Mouse (Mus musculus): ENCODE measurements around the gene Fam155a. TPM values are rescaled to one million over a fixed set of nuclear protein-coding genes. Genes with fewer than 3 reads are reported as not detected.

Fam155a gene
- polyA plus RNA-seq, 1 experiment from 2014 or later: 6.6 TPM

GRCm38 (mm10) chr8:9423184-9423583 lies 347.8 kb downstream of the Fam155a start:
- no peaks in the 10 kb centered on the region for H3K4me1 ChIP-seq (ENCODE audit: control insufficient read depth, insufficient read depth, low read length)
- no peaks in the 10 kb centered on the region for H3K36me3 ChIP-seq (ENCODE audit: control insufficient read depth, insufficient read depth, low read length)
- H3K27ac ChIP-seq (ENCODE audit: low read depth, low read length): no peak overlapping the region
- H3K4me2 ChIP-seq (ENCODE audit: low read depth): no peak overlapping the region
- DNase-seq (ENCODE audit: low spot score): no peak
- ATAC-seq (ENCODE audit: insufficient read depth, low FRiP score, low TSS enrichment): no peak
- H3K9me3 ChIP-seq (ENCODE audit: control insufficient read depth, low read length): no peaks in the 10 kb centered on the region
- H3K4me3 ChIP-seq (ENCODE audit: low read depth, low read length): no peak overlapping the region
- WGBS: 96% methylated on average over 2 of the region's 2 CpGs
- no peaks in the 10 kb centered on the region for H3K27me3 ChIP-seq (ENCODE audit: control insufficient read depth, insufficient read depth, low read length)
- no peak overlapping the region for H3K9ac ChIP-seq (ENCODE audit: low read length)

GRCm38 (mm10) chr8:9418856-9419800 lies 351.8 kb downstream of the Fam155a start:
- ATAC-seq (ENCODE audit: insufficient read depth, low FRiP score, low TSS enrichment) (no peak), DNase-seq (ENCODE audit: low spot score) (no peak)
- no peaks in the 10 kb centered on the region for H3K9me3 ChIP-seq (ENCODE audit: control insufficient read depth, low read length)
- no peak overlapping the region for H3K27ac ChIP-seq (ENCODE audit: low read depth, low read length)
- WGBS: 77% methylated on average over 10 of the region's 10 CpGs
- H3K9ac ChIP-seq (ENCODE audit: low read length): no peak overlapping the region
- no peak overlapping the region for H3K4me2 ChIP-seq (ENCODE audit: low read depth)
- no peaks in the 10 kb centered on the region for H3K4me1 ChIP-seq (ENCODE audit: control insufficient read depth, insufficient read depth, low read length)
- no peak overlapping the region for H3K4me3 ChIP-seq (ENCODE audit: low read depth, low read length)
- H3K36me3 ChIP-seq (ENCODE audit: control insufficient read depth, insufficient read depth, low read length): no peaks in the 10 kb centered on the region
- no peaks in the 10 kb centered on the region for H3K27me3 ChIP-seq (ENCODE audit: control insufficient read depth, insufficient read depth, low read length)

- DNase-seq (ENCODE audit: low spot score) (no peak), ATAC-seq (ENCODE audit: insufficient read depth, low FRiP score, low TSS enrichment) (no peak)
- Histone ChIP-seq H3K4me3 (ENCODE audit: low read depth, low read length) (no peak overlapping the region), H3K27ac (ENCODE audit: low read depth, low read length) (no peak overlapping the region), H3K4me1 (ENCODE audit: control insufficient read depth, insufficient read depth, low read length) (no peaks in the 10 kb centered on the region), H3K36me3 (ENCODE audit: control insufficient read depth, insufficient read depth, low read length) (no peaks in the 10 kb centered on the region), H3K9ac (ENCODE audit: low read length) (no peak overlapping the region), H3K4me2 (ENCODE audit: low read depth) (no peak overlapping the region), H3K9me3 (ENCODE audit: control insufficient read depth, low read length) (no peaks in the 10 kb centered on the region), H3K27me3 (ENCODE audit: control insufficient read depth, insufficient read depth, low read length) (no peaks in the 10 kb centered on the region)
- 91% methylated on average over 9 of the region's 9 CpGs for WGBS
Measured at GRCm38 (mm10) chr8:9416189-9416588, 354.8 kb downstream of the Fam155a start.

- 48% methylated on average over 5 of the region's 5 CpGs for WGBS
- Histone ChIP-seq H3K27ac (ENCODE audit: low read depth, low read length) (no peak overlapping the region), H3K36me3 (ENCODE audit: control insufficient read depth, insufficient read depth, low read length) (no peaks in the 10 kb centered on the region), H3K4me3 (ENCODE audit: low read depth, low read length) (no peak overlapping the region), H3K4me1 (ENCODE audit: control insufficient read depth, insufficient read depth, low read length) (no peaks in the 10 kb centered on the region), H3K27me3 (ENCODE audit: control insufficient read depth, insufficient read depth, low read length) (no peaks in the 10 kb centered on the region), H3K4me2 (ENCODE audit: low read depth) (no peak overlapping the region), H3K9ac (ENCODE audit: low read length) (no peak overlapping the region), H3K9me3 (ENCODE audit: control insufficient read depth, low read length) (no peaks in the 10 kb centered on the region)
- DNase-seq (ENCODE audit: low spot score) (no peak), ATAC-seq (ENCODE audit: insufficient read depth, low FRiP score, low TSS enrichment) (no peak)
Measured at GRCm38 (mm10) chr8:9408480-9408879, 362.5 kb downstream of the Fam155a start.

- no peaks in the 10 kb centered on the region for H3K9me3 ChIP-seq (ENCODE audit: control insufficient read depth, low read length)
- no peak for ATAC-seq (ENCODE audit: insufficient read depth, low FRiP score, low TSS enrichment)
- no peak overlapping the region for H3K4me3 ChIP-seq (ENCODE audit: low read depth, low read length)
- no peak for DNase-seq (ENCODE audit: low spot score)
- 81% methylated on average over 6 of the region's 6 CpGs for WGBS
- no peaks in the 10 kb centered on the region for H3K36me3 ChIP-seq (ENCODE audit: control insufficient read depth, insufficient read depth, low read length)
- H3K4me1 ChIP-seq (ENCODE audit: control insufficient read depth, insufficient read depth, low read length): no peaks in the 10 kb centered on the region
- H3K27ac ChIP-seq (ENCODE audit: low read depth, low read length): no peak overlapping the region
- no peak overlapping the region for H3K9ac ChIP-seq (ENCODE audit: low read length)
- H3K27me3 ChIP-seq (ENCODE audit: control insufficient read depth, insufficient read depth, low read length): no peaks in the 10 kb centered on the region
- H3K4me2 ChIP-seq (ENCODE audit: low read depth): no peak overlapping the region
Measured at GRCm38 (mm10) chr8:9406204-9406603, 364.8 kb downstream of the Fam155a start.

- Histone ChIP-seq H3K4me1 (ENCODE audit: control insufficient read depth, insufficient read depth, low read length) (no peaks in the 10 kb centered on the region), H3K36me3 (ENCODE audit: control insufficient read depth, insufficient read depth, low read length) (no peaks in the 10 kb centered on the region), H3K27me3 (ENCODE audit: control insufficient read depth, insufficient read depth, low read length) (no peaks in the 10 kb centered on the region), H3K9me3 (ENCODE audit: control insufficient read depth, low read length) (no peaks in the 10 kb centered on the region), H3K9ac (ENCODE audit: low read length) (no peak overlapping the region), H3K27ac (ENCODE audit: low read depth, low read length) (no peak overlapping the region), H3K4me2 (ENCODE audit: low read depth) (no peak overlapping the region), H3K4me3 (ENCODE audit: low read depth, low read length) (no peak overlapping the region)
- DNase-seq (ENCODE audit: low spot score): no peak
- ATAC-seq (ENCODE audit: insufficient read depth, low FRiP score, low TSS enrichment): no peak
- 82% methylated on average over 3 of the region's 3 CpGs for WGBS
Measured at GRCm38 (mm10) chr8:9404651-9405050, 366.3 kb downstream of the Fam155a start.

DNA sequence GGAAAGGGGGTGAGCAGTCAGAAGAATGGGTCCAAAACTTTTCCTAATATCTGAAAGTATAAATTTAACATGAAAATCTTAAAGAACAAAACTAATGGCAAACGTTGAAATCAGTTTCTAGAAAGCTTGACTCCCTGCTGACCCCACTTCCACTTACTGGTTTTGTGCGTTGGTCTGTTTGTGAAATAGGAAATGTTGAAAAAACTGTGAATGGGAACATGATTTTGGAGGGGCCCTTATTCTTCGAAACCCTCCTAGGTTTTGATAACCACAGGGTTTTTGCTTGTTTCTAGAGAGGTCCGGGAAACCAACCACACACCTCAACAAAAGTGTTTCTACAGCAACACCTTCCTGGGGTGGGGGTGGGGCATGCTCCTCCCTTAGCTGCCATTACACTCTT lies 368.6 kb downstream of the Fam155a start:
- Histone ChIP-seq H3K4me1 (ENCODE audit: control insufficient read depth, insufficient read depth, low read length) (no peaks in the 10 kb centered on the region), H3K27ac (ENCODE audit: low read depth, low read length) (no peak overlapping the region)
- no peak for ATAC-seq (ENCODE audit: insufficient read depth, low FRiP score, low TSS enrichment)

DNA sequence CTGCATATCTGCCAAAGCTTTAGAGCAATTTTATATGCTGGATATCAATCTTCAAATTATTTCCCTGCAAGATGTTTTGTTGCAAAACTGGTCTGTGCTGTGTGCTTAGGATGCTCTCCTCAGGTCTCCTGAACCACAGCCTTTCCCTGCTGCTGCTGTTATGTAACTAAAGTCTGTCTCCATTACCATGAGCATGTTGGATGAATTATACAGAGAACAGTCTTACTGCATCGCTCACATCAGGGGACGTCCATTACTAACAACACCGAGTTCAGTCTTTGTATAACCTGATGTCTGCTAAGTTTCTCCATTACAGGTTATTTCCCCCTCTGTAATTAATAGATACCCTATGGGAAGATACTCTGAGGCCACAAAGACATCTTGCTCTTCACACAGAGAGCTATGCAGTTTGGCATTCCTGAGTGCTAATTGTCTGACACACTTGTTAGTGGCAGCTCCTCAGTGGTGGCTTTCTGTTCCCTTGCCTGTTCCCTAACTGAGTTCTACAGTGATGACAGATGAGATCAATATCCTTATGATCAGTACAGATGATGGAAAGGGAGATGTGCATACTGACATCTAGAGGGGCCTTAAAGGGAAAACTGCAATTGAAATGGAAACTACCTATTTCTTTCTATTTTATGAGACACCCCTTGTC lies 372.2 kb downstream of the Fam155a start:
- no peak overlapping the region for H3K27ac ChIP-seq (ENCODE audit: low read depth, low read length)
- H3K9ac ChIP-seq (ENCODE audit: low read length): no peak overlapping the region
- ATAC-seq (ENCODE audit: insufficient read depth, low FRiP score, low TSS enrichment): no peak
- WGBS: 84% methylated on average over 3 of the region's 3 CpGs
- no peaks in the 10 kb centered on the region for H3K27me3 ChIP-seq (ENCODE audit: control insufficient read depth, insufficient read depth, low read length)
- no peaks in the 10 kb centered on the region for H3K4me1 ChIP-seq (ENCODE audit: control insufficient read depth, insufficient read depth, low read length)
- H3K9me3 ChIP-seq (ENCODE audit: control insufficient read depth, low read length): no peaks in the 10 kb centered on the region
- no peaks in the 10 kb centered on the region for H3K36me3 ChIP-seq (ENCODE audit: control insufficient read depth, insufficient read depth, low read length)
- no peak overlapping the region for H3K4me2 ChIP-seq (ENCODE audit: low read depth)
- DNase-seq (ENCODE audit: low spot score): no peak
- H3K4me3 ChIP-seq (ENCODE audit: low read depth, low read length): no peak overlapping the region

More for the DNA sequence above, 368.6 kb downstream of the Fam155a start:
- DNase-seq (ENCODE audit: low spot score): no peak
- H3K36me3 ChIP-seq (ENCODE audit: control insufficient read depth, insufficient read depth, low read length): no peaks in the 10 kb centered on the region
- no peaks in the 10 kb centered on the region for H3K9me3 ChIP-seq (ENCODE audit: control insufficient read depth, low read length)
- no peak overlapping the region for H3K4me3 ChIP-seq (ENCODE audit: low read depth, low read length)
- WGBS: 64% methylated on average over 4 of the region's 4 CpGs
- H3K9ac ChIP-seq (ENCODE audit: low read length): no peak overlapping the region
- no peak overlapping the region for H3K4me2 ChIP-seq (ENCODE audit: low read depth)
- H3K27me3 ChIP-seq (ENCODE audit: control insufficient read depth, insufficient read depth, low read length): no peaks in the 10 kb centered on the region

DNA sequence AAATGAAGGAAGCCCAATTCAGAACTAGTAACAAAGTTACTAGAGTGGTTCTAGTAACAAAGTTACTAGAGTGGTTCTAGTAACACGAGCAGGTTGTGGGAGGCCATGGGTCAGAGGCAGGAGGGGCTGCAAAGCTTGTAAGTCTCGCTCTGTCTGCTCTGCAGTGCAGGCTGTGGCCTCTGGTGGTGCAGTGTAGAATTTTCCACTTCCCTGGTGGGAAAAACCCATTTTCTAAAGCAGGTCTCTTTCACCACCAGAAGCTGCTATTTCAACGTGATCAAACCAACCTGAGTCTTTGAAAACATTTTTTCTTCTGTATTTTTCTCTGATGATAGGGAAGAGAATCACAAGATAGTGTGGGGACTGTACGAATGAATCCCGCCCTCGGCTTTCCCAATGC lies 372.9 kb downstream of the Fam155a start:
- no peak overlapping the region for H3K4me3 ChIP-seq (ENCODE audit: low read depth, low read length)
- WGBS: 68% methylated on average over 6 of the region's 6 CpGs

More for the DNA sequence above, 372.9 kb downstream of the Fam155a start:
- H3K27me3 ChIP-seq (ENCODE audit: control insufficient read depth, insufficient read depth, low read length): no peaks in the 10 kb centered on the region
- H3K4me1 ChIP-seq (ENCODE audit: control insufficient read depth, insufficient read depth, low read length): no peaks in the 10 kb centered on the region
- no peak overlapping the region for H3K4me2 ChIP-seq (ENCODE audit: low read depth)
- no peak overlapping the region for H3K9ac ChIP-seq (ENCODE audit: low read length)
- H3K27ac ChIP-seq (ENCODE audit: low read depth, low read length): no peak overlapping the region
- H3K36me3 ChIP-seq (ENCODE audit: control insufficient read depth, insufficient read depth, low read length): no peaks in the 10 kb centered on the region
- ATAC-seq (ENCODE audit: insufficient read depth, low FRiP score, low TSS enrichment) (no peak), DNase-seq (ENCODE audit: low spot score) (no peak)
- H3K9me3 ChIP-seq (ENCODE audit: control insufficient read depth, low read length): no peaks in the 10 kb centered on the region

All from neural tube, embryonic 11.5 days (tissue).